Mouse (Mus musculus) embryonic fibroblast, embryonic 13.5 days (primary cell): ENCODE results near the gene Slc7a15.
"Not testable (repeated sequence)": the region's sequence is repeated elsewhere in the genome, so short reads cannot be mapped to it uniquely, and the experiment has no call there.

Experiments used
- CTCF ChIP-seq: IDR thresholded peaks from 2 replicates; pipeline ENCODE4 v1.5.1; 2011; ENCODE audit warnings: mild to moderate bottlenecking, control low read depth, low read length, moderate library complexity, borderline replicate concordance; ENCODE audit not compliant: insufficient read depth
- POLR2A ChIP-seq: IDR thresholded peaks from 2 replicates; pipeline ENCODE4 v1.6.1; 2011; ENCODE audit warnings: low read depth, mild to moderate bottlenecking, control low read depth, low read length, moderate library complexity

- TF ChIP-seq CTCF, POLR2A: not testable (repeated sequence)
Measured at GRCm38 (mm10) chr12:8640186-8640585, 41.3 kb upstream of the Slc7a15 start.
